Mouse (Mus musculus) embryo, embryonic 11.5 days (tissue): ENCODE measurements around the gene Prim2.

Experiments used
- DNase-seq: peaks from one replicate; pipeline ENCODE4 v3.0.0-alpha.2; 2012; ENCODE audit warnings: low read depth, low spot score

Prim2 gene

GRCm38 (mm10) chr1:33494524-33495202, 174.9 kb downstream of the Prim2 start:
- no peak for DNase-seq

GRCm38 (mm10) chr1:33490220-33490619, 179.4 kb downstream of the Prim2 start:
- no peak for DNase-seq

- DNase-seq: no peak
Measured at GRCm38 (mm10) chr1:33488372-33488771, 181.2 kb downstream of the Prim2 start.

- DNase-seq: no peak
Measured at GRCm38 (mm10) chr1:33483746-33484145, 185.8 kb downstream of the Prim2 start.

- DNase-seq: no peak
Measured at GRCm38 (mm10) chr1:33480382-33480781, 189.2 kb downstream of the Prim2 start.

GRCm38 (mm10) chr1:33471069-33471468, 198.5 kb downstream of the Prim2 start:
- no peak for DNase-seq

- no peak for DNase-seq
Measured at GRCm38 (mm10) chr1:33470222-33470621, 199.4 kb downstream of the Prim2 start.

- no peak for DNase-seq
Measured at GRCm38 (mm10) chr1:33464234-33464633, 205.4 kb downstream of the Prim2 start.

- DNase-seq: no peak
Measured at GRCm38 (mm10) chr1:33460703-33461102, 208.9 kb downstream of the Prim2 start.

GRCm38 (mm10) chr1:33460262-33460661, 209.3 kb downstream of the Prim2 start:
- no peak for DNase-seq

GRCm38 (mm10) chr1:33458950-33459349, 210.6 kb downstream of the Prim2 start:
- no peak for DNase-seq

GRCm38 (mm10) chr1:33454251-33454650, 215.3 kb downstream of the Prim2 start:
- DNase-seq: no peak

GRCm38 (mm10) chr1:33453299-33453698, 216.3 kb downstream of the Prim2 start:
- DNase-seq: no peak

GRCm38 (mm10) chr1:33447179-33447578, 222.4 kb downstream of the Prim2 start:
- no peak for DNase-seq

- no peak for DNase-seq
Measured at GRCm38 (mm10) chr1:33436167-33436566, 233.4 kb downstream of the Prim2 start.
